Mouse (Mus musculus): Measurements from ENCODE around the gene Bysl. TPM values are rescaled to one million over a fixed set of nuclear protein-coding genes. Genes with fewer than 3 reads are reported as not detected.

Gene Bysl
- total and polyA plus RNA-seq, 2 experiments from 2014 or later, result 17.4 to 19.9 TPM

DNA sequence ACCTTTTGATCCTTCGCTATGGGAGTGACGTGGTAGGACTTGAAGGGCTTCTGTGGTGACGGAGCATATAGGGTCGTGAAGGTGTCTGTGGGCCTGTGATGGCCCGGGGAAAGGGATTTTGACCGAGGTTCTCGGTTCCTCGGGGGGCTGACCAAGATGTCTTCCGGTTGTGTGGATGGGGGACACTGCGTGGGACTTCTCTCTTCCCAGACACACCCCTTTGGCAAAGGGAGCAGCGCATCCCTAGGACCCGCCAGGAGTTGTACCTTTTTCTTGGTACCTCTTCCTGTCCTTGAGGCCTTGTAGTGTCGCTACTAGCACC lies 330 bp upstream of the Bysl start:
- H3K27ac ChIP-seq (ENCODE audit: low read depth), result peak overlapping the region; percentile 43
- ATAC-seq (ENCODE audit: insufficient read depth, low read depth) (peak; percentile 14; the same call in 1 of the 2 replicates), DNase-seq (ENCODE audit: low spot score) (no peak)
- peak overlapping the region; percentile 76 for H3K4me2 ChIP-seq (ENCODE audit: low read depth, low read length)
- H3K9ac ChIP-seq (replicated peaks; ENCODE audit: low read depth, low read length), result peak overlapping the region; percentile 70
- peaks cover 11% of the 10 kb centered on the region; the same call in 1 of the 2 replicates for H3K4me1 ChIP-seq (ENCODE audit: control insufficient read depth, insufficient read depth)
- no peaks in the 10 kb centered on the region for H3K27me3 ChIP-seq (ENCODE audit: control insufficient read depth, insufficient read depth, low read length)
- WGBS, result under 1% methylated on average over 13 of the region's 13 CpGs
- TF ChIP-seq CTCF (IDR thresholded peaks at IDR 0.05; ENCODE audit: low read depth) (no peak), EP300 (IDR thresholded peaks at IDR 0.05; ENCODE audit: low read depth) (no peak)
- H3K9me3 ChIP-seq (replicated peaks; ENCODE audit: control insufficient read depth, low read length), result no peaks in the 10 kb centered on the region
- H3K4me3 ChIP-seq (ENCODE audit: low read depth, low read length), result peak overlapping the region; percentile 65
- peaks cover 31% of the 10 kb centered on the region for H3K36me3 ChIP-seq (replicated peaks; ENCODE audit: control insufficient read depth, insufficient read depth, low read length)

DNA sequence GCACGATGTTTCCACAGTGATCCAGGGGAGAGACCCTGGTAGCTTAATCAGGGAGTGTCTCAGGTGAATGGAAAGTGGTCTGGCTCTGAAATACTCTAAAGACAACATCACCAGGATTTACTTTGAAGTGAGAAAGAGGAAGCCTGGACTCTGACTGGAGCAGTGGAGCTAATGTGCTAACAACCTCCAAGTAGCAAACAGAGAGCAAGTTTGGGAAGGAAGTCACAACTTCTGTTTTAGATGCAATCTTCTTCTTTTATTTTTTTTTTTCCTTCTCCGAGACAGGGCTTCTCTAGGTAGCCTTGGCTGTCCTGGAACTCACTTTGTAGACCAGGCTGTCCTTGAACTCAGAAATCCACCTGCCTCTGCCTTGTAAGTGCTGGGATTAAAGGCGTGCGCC lies 2.1 kb downstream of the Bysl start:
- H3K27me3 ChIP-seq (ENCODE audit: control insufficient read depth, insufficient read depth, low read length), result no peaks in the 10 kb centered on the region
- H3K36me3 ChIP-seq (replicated peaks; ENCODE audit: control insufficient read depth, insufficient read depth, low read length), result peaks cover 46% of the 10 kb centered on the region
- H3K4me2 ChIP-seq (ENCODE audit: low read depth, low read length), result no peak overlapping the region
- no peak for DNase-seq (ENCODE audit: low spot score)
- H3K27ac ChIP-seq (ENCODE audit: low read depth), result no peak overlapping the region
- ATAC-seq (ENCODE audit: insufficient read depth, low read depth), result no peak
- no peak overlapping the region for H3K4me3 ChIP-seq (ENCODE audit: low read depth, low read length)
- no peak overlapping the region for H3K9ac ChIP-seq (replicated peaks; ENCODE audit: low read depth, low read length)
- 83% methylated on average over 4 of the region's 4 CpGs for WGBS
- no peak for TF ChIP-seq EP300 (IDR thresholded peaks at IDR 0.05; ENCODE audit: low read depth)
- TF ChIP-seq CTCF (IDR thresholded peaks at IDR 0.05; ENCODE audit: low read depth), result no peak
- no peaks in the 10 kb centered on the region for H3K9me3 ChIP-seq (replicated peaks; ENCODE audit: control insufficient read depth, low read length)
- peaks cover 11% of the 10 kb centered on the region; the same call in 1 of the 2 replicates for H3K4me1 ChIP-seq (ENCODE audit: control insufficient read depth, insufficient read depth)

DNA sequence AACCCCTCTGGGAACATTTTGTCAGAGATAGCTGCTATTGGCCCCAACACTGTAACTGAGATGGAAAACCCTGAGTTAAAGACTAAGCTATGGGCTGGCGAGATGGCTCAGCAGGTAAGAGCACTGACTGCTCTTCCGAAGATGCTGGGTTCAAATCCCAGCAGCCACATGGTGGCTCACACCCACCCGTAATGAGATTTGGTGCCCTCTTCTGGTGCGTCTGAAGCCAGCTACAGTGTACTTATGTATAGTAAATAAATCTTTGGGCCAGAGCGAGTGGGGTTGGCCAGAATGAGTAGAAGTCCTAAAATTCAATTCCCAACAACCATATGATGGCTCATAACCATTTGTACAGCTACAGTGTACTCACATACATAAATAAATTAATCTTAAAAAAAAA lies 5.1 kb downstream of the Bysl start:
- no peaks in the 10 kb centered on the region for H3K9me3 ChIP-seq (replicated peaks; ENCODE audit: control insufficient read depth, low read length)
- 67% methylated on average over 5 of the region's 5 CpGs for WGBS
- DNase-seq (ENCODE audit: low spot score), result no peak
- no peak overlapping the region for H3K27ac ChIP-seq (ENCODE audit: low read depth)
- H3K36me3 ChIP-seq (replicated peaks; ENCODE audit: control insufficient read depth, insufficient read depth, low read length), result peaks cover 67% of the 10 kb centered on the region
- TF ChIP-seq CTCF (IDR thresholded peaks at IDR 0.05; ENCODE audit: low read depth) (peak; percentile 35; the same call in 1 of the 2 replicates), EP300 (IDR thresholded peaks at IDR 0.05; ENCODE audit: low read depth) (no peak)
- no peak for ATAC-seq (ENCODE audit: insufficient read depth, low read depth)
- H3K4me2 ChIP-seq (ENCODE audit: low read depth, low read length), result no peak overlapping the region
- no peaks in the 10 kb centered on the region for H3K27me3 ChIP-seq (ENCODE audit: control insufficient read depth, insufficient read depth, low read length)
- no peak overlapping the region for H3K9ac ChIP-seq (replicated peaks; ENCODE audit: low read depth, low read length)
- H3K4me1 ChIP-seq (ENCODE audit: control insufficient read depth, insufficient read depth), result no peaks in the 10 kb centered on the region
- H3K4me3 ChIP-seq (ENCODE audit: low read depth, low read length), result no peak overlapping the region

GRCm38 (mm10) chr17:47602289-47602688 lies 9.0 kb downstream of the Bysl start:
- H3K9ac ChIP-seq (replicated peaks; ENCODE audit: low read depth, low read length), result no peak overlapping the region
- TF ChIP-seq CTCF (IDR thresholded peaks at IDR 0.05; ENCODE audit: low read depth) (no peak), EP300 (IDR thresholded peaks at IDR 0.05; ENCODE audit: low read depth) (no peak)
- H3K36me3 ChIP-seq (replicated peaks; ENCODE audit: control insufficient read depth, insufficient read depth, low read length), result peaks cover 90% of the 10 kb centered on the region
- H3K4me1 ChIP-seq (ENCODE audit: control insufficient read depth, insufficient read depth), result peaks cover 5% of the 10 kb centered on the region; the same call in 1 of the 2 replicates
- H3K27ac ChIP-seq (ENCODE audit: low read depth), result no peak overlapping the region
- ATAC-seq (ENCODE audit: insufficient read depth, low read depth) (no peak), DNase-seq (ENCODE audit: low spot score) (no peak)
- no peaks in the 10 kb centered on the region for H3K9me3 ChIP-seq (replicated peaks; ENCODE audit: control insufficient read depth, low read length)
- WGBS, result 90% methylated on average over 11 of the region's 11 CpGs
- no peak overlapping the region for H3K4me3 ChIP-seq (ENCODE audit: low read depth, low read length)
- H3K27me3 ChIP-seq (ENCODE audit: control insufficient read depth, insufficient read depth, low read length), result no peaks in the 10 kb centered on the region
- H3K4me2 ChIP-seq (ENCODE audit: low read depth, low read length), result no peak overlapping the region

GRCm38 (mm10) chr17:47601389-47601755 lies 9.9 kb downstream of the Bysl start:
- H3K4me3 ChIP-seq (ENCODE audit: low read depth, low read length), result no peak overlapping the region
- no peaks in the 10 kb centered on the region for H3K27me3 ChIP-seq (ENCODE audit: control insufficient read depth, insufficient read depth, low read length)
- H3K9me3 ChIP-seq (replicated peaks; ENCODE audit: control insufficient read depth, low read length), result no peaks in the 10 kb centered on the region
- DNase-seq (ENCODE audit: low spot score) (no peak), ATAC-seq (ENCODE audit: insufficient read depth, low read depth) (no peak)
- 82% methylated on average over 10 of the region's 10 CpGs for WGBS
- H3K9ac ChIP-seq (replicated peaks; ENCODE audit: low read depth, low read length), result no peak overlapping the region
- TF ChIP-seq CTCF (IDR thresholded peaks at IDR 0.05; ENCODE audit: low read depth) (no peak), EP300 (IDR thresholded peaks at IDR 0.05; ENCODE audit: low read depth) (no peak)
- H3K4me2 ChIP-seq (ENCODE audit: low read depth, low read length), result no peak overlapping the region
- H3K4me1 ChIP-seq (ENCODE audit: control insufficient read depth, insufficient read depth), result peaks cover 14% of the 10 kb centered on the region
- H3K27ac ChIP-seq (ENCODE audit: low read depth), result peak overlapping the region; percentile 72
- peaks cover 84% of the 10 kb centered on the region for H3K36me3 ChIP-seq (replicated peaks; ENCODE audit: control insufficient read depth, insufficient read depth, low read length)

- H3K27me3 ChIP-seq (ENCODE audit: control insufficient read depth, insufficient read depth, low read length), result no peaks in the 10 kb centered on the region
- no peak overlapping the region for H3K4me2 ChIP-seq (ENCODE audit: low read depth, low read length)
- ATAC-seq (ENCODE audit: insufficient read depth, low read depth) (no peak), DNase-seq (ENCODE audit: low spot score) (no peak)
- peaks cover 20% of the 10 kb centered on the region for H3K4me1 ChIP-seq (ENCODE audit: control insufficient read depth, insufficient read depth)
- peaks cover 79% of the 10 kb centered on the region for H3K36me3 ChIP-seq (replicated peaks; ENCODE audit: control insufficient read depth, insufficient read depth, low read length)
- TF ChIP-seq CTCF (IDR thresholded peaks at IDR 0.05; ENCODE audit: low read depth) (no peak), EP300 (IDR thresholded peaks at IDR 0.05; ENCODE audit: low read depth) (no peak)
- peak overlapping the region; percentile 72 for H3K27ac ChIP-seq (ENCODE audit: low read depth)
- H3K9ac ChIP-seq (replicated peaks; ENCODE audit: low read depth, low read length), result no peak overlapping the region
- no peak overlapping the region for H3K4me3 ChIP-seq (ENCODE audit: low read depth, low read length)
- H3K9me3 ChIP-seq (replicated peaks; ENCODE audit: control insufficient read depth, low read length), result no peaks in the 10 kb centered on the region
- 74% methylated on average over 13 of the region's 13 CpGs for WGBS
Measured at GRCm38 (mm10) chr17:47600601-47601388, 10.5 kb downstream of the Bysl start.
